Mouse (Mus musculus) G1E (cell line): ENCODE data around the gene Dync1li1. TPM values are rescaled to one million over a fixed set of nuclear protein-coding genes. Genes with fewer than 3 reads are reported as not detected.
"Not testable (repeated sequence)": the region's sequence is repeated elsewhere in the genome, so short reads cannot be mapped to it uniquely, and the experiment has no call there.

Source experiments
- ATAC-seq: 2 replicates; pipeline ENCODE4 v1.8.0; 2016; ENCODE audit warnings: mild to moderate bottlenecking; ENCODE audit not compliant: insufficient number of reproducible peaks, poor library complexity, low FRiP score, severe bottlenecking; ENCODE audit errors: extremely low read depth
- DNase-seq: peaks from one replicate; pipeline ENCODE4 v3.0.0; 2012; ENCODE audit warnings: low spot score
- H3K27me3 ChIP-seq: 2 replicates; pipeline ENCODE4 v1.6.1; 2012; ENCODE audit warnings: mild to moderate bottlenecking, low read length, inconsistent platforms; ENCODE audit not compliant: insufficient read depth
- H3K36me3 ChIP-seq: replicated peaks from 2 replicates; pipeline ENCODE3; 2012; ENCODE audit warnings: mild to moderate bottlenecking, inconsistent platforms
- H3K4me1 ChIP-seq: 2 replicates; pipeline ENCODE4 v1.6.1; 2012; ENCODE audit warnings: low read depth, low read length, inconsistent platforms, mixed read lengths; ENCODE audit not compliant: insufficient read depth
- H3K4me3 ChIP-seq: 2 replicates; pipeline ENCODE4 v1.5.1; 2012; ENCODE audit warnings: low read depth, mild to moderate bottlenecking, inconsistent platforms, low read length, moderate library complexity, mixed read lengths
- H3K9me3 ChIP-seq: replicated peaks from 2 replicates; pipeline ENCODE4 v1.6.1; 2012; ENCODE audit warnings: inconsistent platforms
- CTCF ChIP-seq: IDR thresholded peaks from 2 replicates; pipeline ENCODE4 v1.5.1; 2012; ENCODE audit warnings: low read depth, low read length, inconsistent platforms, mixed read lengths
- GATA1 ChIP-seq: IDR thresholded peaks from 2 replicates; pipeline ENCODE4 v1.6.1; 2012; ENCODE audit warnings: borderline replicate concordance, low read length, inconsistent platforms, mixed read lengths
- GATA2 ChIP-seq: IDR thresholded peaks from 2 replicates; pipeline ENCODE4 v1.6.1; 2012; ENCODE audit warnings: low read depth, low read length, inconsistent platforms, borderline replicate concordance
- POLR2AphosphoS5 ChIP-seq: IDR thresholded peaks from 2 replicates; pipeline ENCODE4 v1.6.1; 2012; ENCODE audit warnings: low read depth, low read length, inconsistent platforms; ENCODE audit not compliant: insufficient replicate concordance
- TAL1 ChIP-seq: conservative IDR thresholded peaks from 2 replicates; pipeline ENCODE4 v1.6.1; 2012; ENCODE audit warnings: low read depth, low read length, inconsistent platforms, mixed read lengths
- polyA plus RNA-seq: library from polyadenylated mRNA; stranded (reverse); fragments of >175 nt; gene quantifications from 2 replicates; pipeline ENCODE4 v1.2.3, GENCODE M21; 2012
- total RNA-seq, 2 experiments: library from RNA; stranded (forward) in 1 of 2; stranded (reverse) in 1 of 2; fragments of 200-1000 nt in 1 of 2; fragments of >200 nt in 1 of 2; fragmentation: Nextera tagmentation in 1 of 2; gene quantifications; 2 replicates each; pipeline ENCODE4 v1.2.3; 2014 to 2017

Gene Dync1li1
- total and polyA plus RNA-seq, 3 experiments = 21.2 to 57.2 (median 34.8) TPM

GRCm38 (mm10) chr9:114682193-114682592 lies 6.4 kb upstream of the Dync1li1 start:
- TF ChIP-seq POLR2AphosphoS5 (no peak), GATA2 (no peak), CTCF (no peak), TAL1 (no peak), GATA1 (no peak)
- Histone ChIP-seq H3K4me3 (no peak overlapping the region), H3K9me3 (no peaks in the 10 kb centered on the region), H3K27me3 (peaks cover 17% of the 10 kb centered on the region), H3K4me1 (no peaks in the 10 kb centered on the region; the same call in none of the 2 replicates), H3K36me3 (no peaks in the 10 kb centered on the region)
- ATAC-seq = no peak
- no peak for DNase-seq

GRCm38 (mm10) chr9:114686245-114686644 lies 2.3 kb upstream of the Dync1li1 start:
- DNase-seq = no peak
- Histone ChIP-seq H3K9me3 (no peaks in the 10 kb centered on the region), H3K27me3 (no peaks in the 10 kb centered on the region), H3K36me3 (peaks cover 10% of the 10 kb centered on the region), H3K4me3 (no peak overlapping the region), H3K4me1 (peaks cover 25% of the 10 kb centered on the region)
- ATAC-seq = no peak
- TF ChIP-seq POLR2AphosphoS5 (no peak), GATA2 (no peak), GATA1 (no peak), TAL1 (no peak), CTCF (no peak)

GRCm38 (mm10) chr9:114687639-114688038 lies 951 bp upstream of the Dync1li1 start:
- H3K27me3 ChIP-seq = no peaks in the 10 kb centered on the region
- peak overlapping the region; percentile 98; the same call in 1 of the 2 replicates for H3K4me3 ChIP-seq
- TF ChIP-seq CTCF (no peak), GATA2 (no peak), TAL1 (no peak), GATA1 (no peak), POLR2AphosphoS5 (no peak)
- H3K9me3 ChIP-seq = no peaks in the 10 kb centered on the region
- H3K4me1 ChIP-seq = peaks cover 25% of the 10 kb centered on the region
- DNase-seq (no peak), ATAC-seq (no peak)
- H3K36me3 ChIP-seq = peaks cover 21% of the 10 kb centered on the region

DNA sequence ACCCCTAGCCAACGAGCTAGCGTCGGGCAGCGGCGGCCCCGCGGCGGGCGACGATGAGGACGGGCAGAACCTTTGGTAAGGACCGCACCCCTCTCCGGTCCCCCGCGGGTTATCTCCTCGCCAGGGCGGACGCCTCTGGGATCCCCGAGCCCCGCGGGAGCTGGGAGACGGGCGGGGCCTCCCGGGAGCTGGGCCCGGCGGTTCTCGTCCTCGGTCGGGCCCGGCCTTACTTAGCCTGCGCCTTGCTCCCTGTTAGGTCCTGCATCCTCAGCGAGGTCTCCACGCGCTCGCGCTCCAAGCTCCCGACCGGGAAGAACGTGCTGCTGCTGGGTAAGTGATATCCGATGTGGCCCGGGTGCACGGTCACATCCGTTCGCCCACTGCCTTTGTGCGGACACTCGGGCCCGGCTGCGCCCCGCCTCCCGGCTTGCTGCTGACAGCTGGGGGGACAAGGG lies 390 bp downstream of the Dync1li1 start:
- peaks cover 32% of the 10 kb centered on the region for H3K36me3 ChIP-seq
- ATAC-seq (no peak), DNase-seq (peak; percentile 54)
- no peaks in the 10 kb centered on the region for H3K27me3 ChIP-seq
- peaks cover 25% of the 10 kb centered on the region for H3K4me1 ChIP-seq
- H3K9me3 ChIP-seq = no peaks in the 10 kb centered on the region
- TF ChIP-seq CTCF (no peak), POLR2AphosphoS5 (no peak), GATA1 (no peak), GATA2 (no peak), TAL1 (no peak)
- peak overlapping the region; percentile 98 for H3K4me3 ChIP-seq

DNA sequence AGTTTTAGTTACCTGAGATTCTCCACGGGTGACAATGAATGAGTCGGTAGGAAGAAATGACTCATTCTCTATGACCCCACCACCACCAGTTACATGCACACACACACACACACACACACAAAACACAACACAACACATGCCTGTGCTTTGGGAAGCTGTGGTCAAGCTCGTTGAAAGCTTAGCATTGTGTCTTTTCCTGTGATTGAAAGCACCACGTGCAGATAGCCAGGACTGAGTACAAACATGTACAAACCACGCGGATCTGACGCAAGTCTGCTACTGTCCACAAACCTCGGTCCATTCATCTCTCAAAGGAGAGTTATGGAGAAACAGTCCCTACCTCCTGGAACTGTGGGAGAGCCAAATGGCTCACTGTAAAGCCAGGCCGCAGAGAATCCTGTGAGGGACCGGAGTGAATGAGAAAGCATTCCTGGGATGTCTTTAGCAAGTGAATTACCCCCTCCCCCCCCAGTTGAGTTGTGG lies 1.6 kb downstream of the Dync1li1 start:
- no peaks in the 10 kb centered on the region for H3K9me3 ChIP-seq
- ATAC-seq = no peak
- DNase-seq = no peak

GRCm38 (mm10) chr9:114691112-114691511 lies 2.5 kb downstream of the Dync1li1 start:
- DNase-seq (no peak), ATAC-seq (no peak)
- H3K9me3 ChIP-seq = no peaks in the 10 kb centered on the region
- peaks cover 25% of the 10 kb centered on the region for H3K4me1 ChIP-seq
- no peaks in the 10 kb centered on the region for H3K27me3 ChIP-seq
- peaks cover 47% of the 10 kb centered on the region for H3K36me3 ChIP-seq
- H3K4me3 ChIP-seq = no peak overlapping the region
- TF ChIP-seq POLR2AphosphoS5 (no peak), CTCF (no peak), GATA1 (no peak), TAL1 (no peak), GATA2 (no peak)

More for the DNA sequence above, 1.6 kb downstream of the Dync1li1 start:
- peak overlapping the region; percentile 10; the same call in 1 of the 2 replicates for H3K4me3 ChIP-seq
- H3K27me3 ChIP-seq = no peaks in the 10 kb centered on the region
- TF ChIP-seq TAL1 (no peak), GATA2 (no peak), GATA1 (no peak), POLR2AphosphoS5 (no peak), CTCF (no peak)
- peaks cover 44% of the 10 kb centered on the region for H3K36me3 ChIP-seq
- peaks cover 25% of the 10 kb centered on the region for H3K4me1 ChIP-seq

DNA sequence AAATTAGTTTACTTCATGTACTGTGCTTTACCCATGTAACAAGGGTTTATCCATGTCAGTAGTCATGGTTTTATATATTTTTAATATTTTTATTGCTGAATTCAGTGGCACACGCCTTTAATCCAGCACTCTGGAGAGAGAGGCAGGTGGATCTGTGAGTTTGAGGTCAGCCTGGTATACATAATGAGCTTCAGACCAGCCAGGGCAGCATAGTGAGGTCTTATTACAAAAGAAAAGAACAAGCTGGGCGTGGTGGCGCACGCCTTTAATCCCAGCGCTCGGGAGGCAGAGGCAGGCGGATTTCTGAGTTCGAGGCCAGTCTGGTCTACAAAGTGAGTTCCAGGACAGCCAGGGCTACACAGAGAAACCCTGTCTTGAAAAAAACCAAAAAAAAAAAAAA lies 7.1 kb downstream of the Dync1li1 start:
- DNase-seq, H3K4me3 ChIP-seq, H3K9me3 ChIP-seq, H3K4me1 ChIP-seq, H3K27me3 ChIP-seq, ATAC-seq: not testable (repeated sequence)
- H3K36me3 ChIP-seq = peaks cover 77% of the 10 kb centered on the region
